Mouse (Mus musculus): ENCODE data around the gene Jam2. TPM values are rescaled to one million over a fixed set of nuclear protein-coding genes. Genes with fewer than 3 reads are reported as not detected.

The Jam2 gene
- not detected for total RNA-seq (2023)

DNA sequence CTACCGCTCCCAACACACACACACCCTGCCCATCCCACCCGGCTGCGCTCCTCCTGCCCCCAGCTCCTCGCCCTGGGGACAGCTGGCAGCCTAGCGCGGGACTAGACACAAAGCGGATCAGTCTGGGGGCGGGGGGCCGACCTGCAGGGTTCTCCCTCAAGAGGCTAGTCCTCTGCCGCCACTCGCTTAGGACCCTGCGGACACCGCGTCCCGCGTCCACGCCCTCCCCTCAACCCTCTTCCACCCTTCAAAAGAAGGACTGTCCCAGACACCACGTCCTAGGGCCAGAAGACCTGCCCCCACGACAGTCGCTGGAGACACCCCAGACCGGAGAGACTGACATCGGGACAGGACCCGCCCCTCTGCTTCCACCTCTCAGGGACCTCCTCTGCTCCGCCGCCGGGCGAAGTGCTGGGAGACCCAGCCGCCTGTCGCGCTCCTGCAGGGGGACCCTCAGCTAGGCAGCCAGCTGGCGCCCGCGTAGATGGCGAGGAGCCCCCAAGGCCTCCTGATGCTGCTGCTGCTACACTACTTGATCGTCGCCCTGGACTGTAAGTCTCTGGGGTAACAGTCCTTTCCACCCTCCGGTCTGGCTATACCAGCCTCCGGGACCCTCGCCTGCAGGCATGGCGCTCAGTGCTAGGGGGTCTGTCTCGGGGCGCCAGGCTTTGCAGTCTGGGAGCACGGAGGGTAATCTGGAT is at the start of gene Jam2:
Gene Jam2 (plus strand): TSS at position 121 of the 701 bp plus-strand sequence.

GRCm38 (mm10) chr16:84735166-84736105 is 38.5 kb upstream of the Jam2 start, which contains the start of gene Mrpl39:
Mrpl39 (minus strand) TSS chr16:84735742.

GRCm38 (mm10) chr16:84834745-84835440 is 61.0 kb downstream of the Jam2 start, which contains the start of gene Gabpa:
Gabpa (plus strand) TSS chr16:84834925.

DNA sequence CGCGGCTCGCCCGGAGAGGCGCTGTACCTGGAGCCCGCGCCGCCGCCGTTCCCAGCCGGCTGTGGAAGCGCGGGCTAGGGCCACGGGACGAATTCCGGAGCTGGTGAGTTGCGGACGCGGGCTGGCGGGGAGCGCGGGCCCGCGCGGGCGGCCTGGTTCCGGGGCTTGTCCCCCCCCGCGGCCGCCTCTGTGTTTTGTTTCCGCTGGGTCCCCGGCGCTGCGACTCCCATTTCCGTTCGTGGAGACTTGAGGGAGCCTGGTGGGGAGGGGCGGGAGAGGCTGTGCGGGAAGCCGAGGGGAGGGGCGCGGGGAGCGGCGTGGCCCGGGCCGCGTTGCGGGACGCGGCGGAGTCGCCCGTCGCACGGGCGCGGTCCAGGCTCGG is 61.5 kb downstream of the Jam2 start, which contains the start of gene Atp5j:
Gene Atp5j (minus strand): TSS at position 185 of the 382 bp plus-strand sequence.

Other genes with a start within 250 kb of the Jam2 start
- gene Mrpl39, start 38.4 kb upstream of the Jam2 start, total RNA-seq (2023): 10 to 100 TPM; 12.5 to 19.0 TPM
- gene Gabpa, start 60.8 kb downstream of the Jam2 start, total RNA-seq (2023): 10 to 100 TPM; 46.0 to 48.8 TPM
- 100 to 1,000 TPM; 138 to 188 TPM for gene Atp5j, start 61.5 kb downstream of the Jam2 start, total RNA-seq (2023)

Measured in T-cell, adult 66 days (primary cell).